Mouse (Mus musculus) left cerebral cortex, adult 2 months (tissue): Measurements from ENCODE around the gene Pitpnm2. TPM values are rescaled to one million over a fixed set of nuclear protein-coding genes. Genes with fewer than 3 reads are reported as not detected.
A peak's percentile ranks its signal among the peaks of the same experiment; 100 is the strongest.

Experiments used
- DNase-seq, 2 experiments: peaks; one replicate each; pipeline ENCODE4 v3.0.0; 2021 to 2022; ENCODE audit warnings: low spot score in 2 of 2, mixed read lengths in 1 of 2; ENCODE audit errors: extremely low spot score in 1 of 2
- H3K27ac ChIP-seq: fragments of 200-600 bp; 2 replicates; pipeline ENCODE4 v1.8.1; 2022
- H3K4me3 ChIP-seq: fragments of 200-600 bp; 2 replicates; pipeline ENCODE4 v1.8.1; 2022
- CTCF ChIP-seq: fragments of 200-600 bp; IDR thresholded peaks from 2 replicates; pipeline ENCODE4 v1.8.1; 2022; ENCODE audit warnings: antibody characterized with exemption, mild to moderate bottlenecking, moderate library complexity
- intact Hi-C: fragments of 180-260 bp; cut with DNase I; formaldehyde crosslinking; loops from one replicate; pipeline ENCODE4 v1.15.1; 2025
- total RNA-seq, 2 experiments: library from RNA; stranded (reverse); gene quantifications; 2 replicates each; pipeline ENCODE4 v1.2.3; 2021

Pitpnm2 gene
- total RNA-seq, 2 experiments from 2014 or later = 317 to 336 TPM

- no peak for TF ChIP-seq CTCF
- no peak for DNase-seq
- Histone ChIP-seq H3K4me3 (no peak overlapping the region), H3K27ac (peak overlapping the region; percentile 40)
- intact Hi-C loops = no loop called here
Measured at GRCm38 (mm10) chr5:124169224-124169621, 80.3 kb downstream of the Pitpnm2 start.

- no peak for DNase-seq
- H3K27ac ChIP-seq = peak overlapping the region; percentile 40
- H3K4me3 ChIP-seq = no peak overlapping the region
- no peak for TF ChIP-seq CTCF
- intact Hi-C loops = no loop called here
Measured at GRCm38 (mm10) chr5:124168428-124169223, 80.9 kb downstream of the Pitpnm2 start.

- H3K27ac ChIP-seq = peak overlapping the region; percentile 4; the same call in 1 of the 2 replicates
Measured at GRCm38 (mm10) chr5:124167621-124168020, 81.9 kb downstream of the Pitpnm2 start.

GRCm38 (mm10) chr5:124166741-124167140 is 82.8 kb downstream of the Pitpnm2 start:
- intact Hi-C loops = loop anchor here (1.0 to 2.0 kb wide), 2 partner anchors 18 to 87 kb away; no protein-coding TSS in a partner anchor
- no peak for TF ChIP-seq CTCF
- H3K4me3 ChIP-seq = no peak overlapping the region
- H3K27ac ChIP-seq = peak overlapping the region; percentile 69; the same call in 1 of the 2 replicates
- no peak for DNase-seq

More at GRCm38 (mm10) chr5:124167621-124168020, 81.9 kb downstream of the Pitpnm2 start:
- no peak overlapping the region for H3K4me3 ChIP-seq
- no peak for DNase-seq
- no peak for TF ChIP-seq CTCF
- intact Hi-C loops = loop anchor here (2.0 kb wide), 1 partner anchor 17 kb away; no protein-coding TSS in a partner anchor

- peak; percentile 49 to 52 for DNase-seq
- TF ChIP-seq CTCF = no peak
- intact Hi-C loops = loop anchor here (1.0 to 2.0 kb wide), 2 partner anchors 19 to 87 kb away; no protein-coding TSS in a partner anchor
Measured at GRCm38 (mm10) chr5:124165622-124166570, 83.7 kb downstream of the Pitpnm2 start.

GRCm38 (mm10) chr5:124163445-124163844 is 86.1 kb downstream of the Pitpnm2 start:
- intact Hi-C loops = loop anchor here (5.0 kb wide), 1 partner anchor 134 kb away; no protein-coding TSS in a partner anchor
- Histone ChIP-seq H3K27ac (peak overlapping the region; percentile 63; the same call in 1 of the 2 replicates), H3K4me3 (no peak overlapping the region)
- DNase-seq = no peak
- no peak for TF ChIP-seq CTCF

More at GRCm38 (mm10) chr5:124165622-124166570, 83.7 kb downstream of the Pitpnm2 start:
- peak overlapping the region; percentile 69 for H3K27ac ChIP-seq
- no peak overlapping the region for H3K4me3 ChIP-seq

- DNase-seq = peak in 1 of 2 experiments; percentile 59
- no peak overlapping the region for H3K4me3 ChIP-seq
- peak overlapping the region; percentile 53; the same call in 1 of the 2 replicates for H3K27ac ChIP-seq
- peak; percentile 69 for TF ChIP-seq CTCF
- intact Hi-C loops = loop anchor here (5.0 kb wide), 1 partner anchor 135 kb away; no protein-coding TSS in a partner anchor
Measured at GRCm38 (mm10) chr5:124162577-124162976, 87.0 kb downstream of the Pitpnm2 start.

GRCm38 (mm10) chr5:124161831-124162230 is 87.7 kb downstream of the Pitpnm2 start:
- no peak for TF ChIP-seq CTCF
- no peak overlapping the region for H3K4me3 ChIP-seq
- DNase-seq = no peak
- H3K27ac ChIP-seq = no peak overlapping the region
- intact Hi-C loops = loop anchor here (5.0 kb wide), 1 partner anchor 135 kb away; no protein-coding TSS in a partner anchor

- no peak overlapping the region for H3K27ac ChIP-seq
- intact Hi-C loops = no loop called here
Measured at GRCm38 (mm10) chr5:124159453-124159852, 90.1 kb downstream of the Pitpnm2 start.

GRCm38 (mm10) chr5:124158305-124158704 is 91.3 kb downstream of the Pitpnm2 start:
- TF ChIP-seq CTCF = no peak
- Histone ChIP-seq H3K27ac (no peak overlapping the region), H3K4me3 (no peak overlapping the region)
- no peak for DNase-seq
- intact Hi-C loops = no loop called here

More at GRCm38 (mm10) chr5:124159453-124159852, 90.1 kb downstream of the Pitpnm2 start:
- H3K4me3 ChIP-seq = no peak overlapping the region
- no peak for DNase-seq
- TF ChIP-seq CTCF = no peak

- no peak overlapping the region for H3K4me3 ChIP-seq
- no peak overlapping the region for H3K27ac ChIP-seq
- TF ChIP-seq CTCF = no peak
- intact Hi-C loops = no loop called here
- no peak for DNase-seq
Measured at GRCm38 (mm10) chr5:124155943-124156342, 93.6 kb downstream of the Pitpnm2 start.
